In the genomic region with DNA sequence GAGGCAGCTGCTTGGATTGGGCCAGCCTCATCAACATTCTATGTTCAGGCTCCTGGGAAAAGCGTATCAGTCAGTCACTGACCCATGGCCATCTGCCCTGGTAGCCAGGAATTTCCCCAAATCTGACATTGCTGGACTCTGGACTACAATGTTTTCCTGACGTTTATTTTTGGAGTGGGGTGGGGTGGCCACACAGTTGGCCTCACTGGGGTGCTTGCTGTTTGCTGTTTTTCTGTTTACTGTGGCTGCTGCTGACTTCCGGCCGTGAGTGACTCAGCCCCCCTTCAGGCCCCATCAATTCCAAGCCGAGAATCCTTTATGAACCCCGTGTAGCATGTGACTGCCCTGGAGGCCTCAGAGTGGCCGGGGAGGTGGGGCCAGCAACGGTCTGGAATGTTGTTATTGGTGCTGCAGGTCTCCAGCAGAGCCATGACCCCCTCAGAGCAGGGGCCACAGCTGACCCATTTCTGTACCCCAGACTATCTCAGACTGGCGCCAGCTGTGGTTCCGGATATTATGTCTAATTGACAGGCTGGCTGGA, we compare ENCODE assay signal across 10 mouse cellular contexts. TPM values are rescaled to one million over a fixed set of nuclear protein-coding genes. Genes with fewer than 3 reads are reported as not detected.
A peak's percentile ranks its signal among the peaks of the same experiment; 100 is the strongest.
DNase-seq lines count a peak whose midpoint lies in the region; ATAC-seq and TF ChIP-seq lines count a peak whose summit lies in the region.
"Had no signal": no experiment of that assay in that cellular context is flagged by ENCODE, and none has a peak within 500 bp of the region (broad histone marks: within the 10 kb centered on the region; RNA-seq: fewer than 3 reads in every experiment).

No protein-coding gene starts in this region.

- no peak overlapping the region for H3K27ac ChIP-seq in forebrain, embryonic 11.5 days (ENCODE audit: low read depth, low read length)
- H3K27ac ChIP-seq in forebrain, postnatal 0 days (ENCODE audit: low read depth, low read length): no peak overlapping the region
- H3K27ac ChIP-seq in embryonic facial prominence, embryonic 10.5 days (replicated peaks): peak overlapping the region; percentile 68
- peak overlapping the region; percentile 5; the same call in 1 of the 2 replicates for H3K27ac ChIP-seq in intestine, embryonic 15.5 days
- H3K27ac ChIP-seq in liver, embryonic 14.5 days: no peak overlapping the region

- no peak for TF ChIP-seq CTCF in forebrain, postnatal 0 days (IDR thresholded peaks at IDR 0.05; ENCODE audit: low read depth)
- TF ChIP-seq CTCF in liver, embryonic 14.5 days (IDR thresholded peaks at IDR 0.05; ENCODE audit: low read depth): no peak

- no peaks in the 10 kb centered on the region for H3K36me3 ChIP-seq in forebrain, embryonic 11.5 days (ENCODE audit: control insufficient read depth, insufficient read depth, low read length)
- no peaks in the 10 kb centered on the region for H3K36me3 ChIP-seq in forebrain, postnatal 0 days (ENCODE audit: insufficient read depth)
- peaks cover 1% of the 10 kb centered on the region; the same call in 1 of the 2 replicates for H3K36me3 ChIP-seq in embryonic facial prominence, embryonic 10.5 days (replicated peaks)
- H3K36me3 ChIP-seq in intestine, embryonic 15.5 days: no peaks in the 10 kb centered on the region
- no peaks in the 10 kb centered on the region for H3K36me3 ChIP-seq in liver, embryonic 14.5 days (replicated peaks; ENCODE audit: control insufficient read depth, insufficient read depth, low read depth)

- H3K4me2 ChIP-seq in forebrain, embryonic 11.5 days (ENCODE audit: low read depth, low read length, severe bottlenecking): no peak overlapping the region
- no peak overlapping the region for H3K4me2 ChIP-seq in forebrain, postnatal 0 days (ENCODE audit: low read depth)
- no peak overlapping the region for H3K4me2 ChIP-seq in intestine, embryonic 15.5 days (replicated peaks)
- H3K4me2 ChIP-seq in liver, embryonic 14.5 days (ENCODE audit: low read depth): no peak overlapping the region

- H3K4me1 ChIP-seq in forebrain, embryonic 11.5 days (replicated peaks; ENCODE audit: control insufficient read depth, insufficient read depth, low read length): peaks cover 4% of the 10 kb centered on the region; the same call in 1 of the 2 replicates
- no peaks in the 10 kb centered on the region for H3K4me1 ChIP-seq in forebrain, postnatal 0 days (ENCODE audit: insufficient read depth)
- peaks cover 49% of the 10 kb centered on the region for H3K4me1 ChIP-seq in embryonic facial prominence, embryonic 10.5 days
- peaks cover 26% of the 10 kb centered on the region for H3K4me1 ChIP-seq in intestine, embryonic 15.5 days (replicated peaks)
- peaks cover 0 to 8% of the 10 kb centered on the region in 2 experiments; a peak in 2 of 4 replicates for H3K4me1 ChIP-seq in liver, embryonic 14.5 days (replicated peaks; ENCODE audit: control insufficient read depth in 2 of 2, insufficient read depth in 2 of 2, low read length in 1 of 2)

- no peak overlapping the region for H3K9ac ChIP-seq in forebrain, embryonic 11.5 days (ENCODE audit: low read length)
- H3K9ac ChIP-seq in forebrain, postnatal 0 days: no peak overlapping the region
- no peak overlapping the region for H3K9ac ChIP-seq in intestine, embryonic 15.5 days
- H3K9ac ChIP-seq in liver, embryonic 14.5 days (replicated peaks): no peak overlapping the region

- WGBS in forebrain, embryonic 11.5 days: 47% methylated on average over 10 of the region's 10 CpGs
- 47% methylated on average over 10 of the region's 10 CpGs for WGBS in forebrain, postnatal 0 days
- 28% methylated on average over 10 of the region's 10 CpGs for WGBS in embryonic facial prominence, embryonic 10.5 days
- WGBS in intestine, embryonic 15.5 days: 29% methylated on average over 10 of the region's 10 CpGs
- 34% methylated on average over 10 of the region's 10 CpGs for WGBS in liver, embryonic 14.5 days (ENCODE audit: insufficient replicate concordance)

- no peak overlapping the region for H3K4me3 ChIP-seq in forebrain, embryonic 11.5 days (ENCODE audit: low read depth, low read length)
- H3K4me3 ChIP-seq in forebrain, postnatal 0 days (ENCODE audit: low read depth, low read length): no peak overlapping the region
- peak overlapping the region; percentile 23; the same call in 1 of the 2 replicates for H3K4me3 ChIP-seq in embryonic facial prominence, embryonic 10.5 days
- no peak overlapping the region for H3K4me3 ChIP-seq in intestine, embryonic 15.5 days (replicated peaks)
- H3K4me3 ChIP-seq in liver, embryonic 14.5 days (ENCODE audit: insufficient read depth in 1 of 2, low read depth in 2 of 2, low read length in 2 of 2): no peak overlapping the region

- H3K9me3 ChIP-seq in forebrain, embryonic 11.5 days (ENCODE audit: control insufficient read depth, low read length): no peaks in the 10 kb centered on the region
- H3K9me3 ChIP-seq in forebrain, postnatal 0 days (ENCODE audit: low read length): no peaks in the 10 kb centered on the region
- H3K9me3 ChIP-seq in embryonic facial prominence, embryonic 10.5 days: no peaks in the 10 kb centered on the region
- no peaks in the 10 kb centered on the region for H3K9me3 ChIP-seq in intestine, embryonic 15.5 days
- no peaks in the 10 kb centered on the region for H3K9me3 ChIP-seq in liver, embryonic 14.5 days (ENCODE audit: control insufficient read depth, low read length)

- no peak for ATAC-seq in forebrain, embryonic 11.5 days (replicated peaks; ENCODE audit: low FRiP score)
- no peak for ATAC-seq in forebrain, postnatal 0 days
- peak; percentile 30 for ATAC-seq in intestine, embryonic 15.5 days
- peak; percentile 53 for ATAC-seq in liver, embryonic 14.5 days (ENCODE audit: insufficient read depth)

- DNase-seq in forebrain, embryonic 11.5 days (ENCODE audit: low spot score): peak; percentile 59
- DNase-seq in forebrain, postnatal 0 days: no peak
- peak; percentile 68 for DNase-seq in embryonic facial prominence, embryonic 10.5 days (ENCODE audit: low spot score)
- DNase-seq in liver, embryonic 14.5 days (ENCODE audit: low read depth in 3 of 3, low spot score in 3 of 3): peak in 1 of 3 experiments; percentile 12
- DNase-seq in urinary bladder, adult 2 months (ENCODE audit: low spot score): no peak
- DNase-seq in right cerebral cortex, postnatal 4 days: no peak
- no peak for DNase-seq in thymus, adult 18-20 months

- peaks cover 11% of the 10 kb centered on the region for H3K27me3 ChIP-seq in forebrain, embryonic 11.5 days (ENCODE audit: control insufficient read depth, insufficient read depth, low read length)
- peaks cover 9% of the 10 kb centered on the region; the same call in 1 of the 2 replicates for H3K27me3 ChIP-seq in forebrain, postnatal 0 days (ENCODE audit: insufficient read depth, low read length)
- peaks cover 17% of the 10 kb centered on the region; the same call in 1 of the 2 replicates for H3K27me3 ChIP-seq in embryonic facial prominence, embryonic 10.5 days (replicated peaks; ENCODE audit: low read depth, poor library complexity, severe bottlenecking)
- no peaks in the 10 kb centered on the region for H3K27me3 ChIP-seq in intestine, embryonic 15.5 days (replicated peaks)
- peaks cover 33% of the 10 kb centered on the region for H3K27me3 ChIP-seq in liver, embryonic 14.5 days (ENCODE audit: control insufficient read depth, insufficient read depth, low read length)

- no peak for TF ChIP-seq EP300 in liver, embryonic 14.5 days (IDR thresholded peaks at IDR 0.05; ENCODE audit: low read depth)

RNA-seq across cellular contexts. Expression of a gene that starts 2.5 kb away (rescaled TPM):
- polyA plus RNA-seq in forebrain, embryonic 11.5 days (2014; fragmentation: Nextera tagmentation; extraction: Ambion mirVana): 10.9 and 13.4 TPM in 2 replicates
- 3.6 and 5.2 TPM in 2 replicates for total RNA-seq in forebrain, postnatal 0 days (2014; rRNA removed)
- polyA plus RNA-seq in forebrain, postnatal 0 days (2015; fragmentation: Nextera tagmentation; extraction: Ambion mirVana): 4.3 and 4.7 TPM in 2 replicates
- 31.5 and 31.8 TPM in 2 replicates for polyA plus RNA-seq in embryonic facial prominence, embryonic 10.5 days (2016; fragmentation: Nextera tagmentation; extraction: Ambion mirVana)
- polyA plus RNA-seq in intestine, embryonic 15.5 days (2015; fragmentation: Nextera tagmentation; extraction: Ambion mirVana): 20.0 and 21.6 TPM in 2 replicates
- polyA plus RNA-seq in liver, embryonic 14.5 days (2012; rRNA removed): 3.8 and 5.3 TPM in 2 replicates
- 6.2 and 6.4 TPM in 2 replicates for polyA plus RNA-seq in liver, embryonic 14.5 days (2014; fragmentation: Nextera tagmentation; extraction: Ambion mirVana)
- polyA plus RNA-seq in urinary bladder, adult 2 months (2012; rRNA removed): 15.0 and 18.7 TPM in 2 replicates

RNA-seq across cellular contexts. Expression of a gene that starts 35.6 kb away (rescaled TPM):
- polyA plus RNA-seq in forebrain, embryonic 11.5 days (2014; fragmentation: Nextera tagmentation; extraction: Ambion mirVana): 1.1 and 1.7 TPM in 2 replicates
- total RNA-seq in forebrain, postnatal 0 days (2014; rRNA removed): 8.2 and 13.0 TPM in 2 replicates
- polyA plus RNA-seq in forebrain, postnatal 0 days (2015; fragmentation: Nextera tagmentation; extraction: Ambion mirVana): 2.9 and 3.3 TPM in 2 replicates
- polyA plus RNA-seq in embryonic facial prominence, embryonic 10.5 days (2016; fragmentation: Nextera tagmentation; extraction: Ambion mirVana): 2.6 and 2.8 TPM in 2 replicates
- 0.33 and 0.46 TPM in 2 replicates for polyA plus RNA-seq in intestine, embryonic 15.5 days (2015; fragmentation: Nextera tagmentation; extraction: Ambion mirVana)
- polyA plus RNA-seq in liver, embryonic 14.5 days (2012; rRNA removed): 0.06 and 0.15 TPM in 2 replicates
- 0.06 and 0.14 TPM in 2 replicates for polyA plus RNA-seq in liver, embryonic 14.5 days (2014; fragmentation: Nextera tagmentation; extraction: Ambion mirVana)
- 0.27 and 0.70 TPM in 2 replicates for polyA plus RNA-seq in urinary bladder, adult 2 months (2012; rRNA removed)
- total RNA-seq: hematopoietic stem cell, adult 5-6 weeks had no signal

RNA-seq across cellular contexts. Expression of a gene that starts 43.6 kb away (rescaled TPM):
- polyA plus RNA-seq in forebrain, embryonic 11.5 days (2014; fragmentation: Nextera tagmentation; extraction: Ambion mirVana): 57.9 and 60.8 TPM in 2 replicates
- 55.0 and 71.7 TPM in 2 replicates for total RNA-seq in forebrain, postnatal 0 days (2014; rRNA removed)
- 13.1 and 19.5 TPM in 2 replicates for polyA plus RNA-seq in forebrain, postnatal 0 days (2015; fragmentation: Nextera tagmentation; extraction: Ambion mirVana)
- polyA plus RNA-seq in embryonic facial prominence, embryonic 10.5 days (2016; fragmentation: Nextera tagmentation; extraction: Ambion mirVana): 68.6 and 69.6 TPM in 2 replicates
- polyA plus RNA-seq in intestine, embryonic 15.5 days (2015; fragmentation: Nextera tagmentation; extraction: Ambion mirVana): 37.5 and 38.9 TPM in 2 replicates
- polyA plus RNA-seq in liver, embryonic 14.5 days (2012; rRNA removed): 18.9 and 19.0 TPM in 2 replicates
- polyA plus RNA-seq in liver, embryonic 14.5 days (2014; fragmentation: Nextera tagmentation; extraction: Ambion mirVana): 12.4 and 13.4 TPM in 2 replicates
- polyA plus RNA-seq in urinary bladder, adult 2 months (2012; rRNA removed): 63.5 and 67.8 TPM in 2 replicates

RNA-seq across cellular contexts. Expression of a gene that starts 56.7 kb away (rescaled TPM):
- not detected in 2 replicates for polyA plus RNA-seq in forebrain, embryonic 11.5 days (2014; fragmentation: Nextera tagmentation; extraction: Ambion mirVana)
- not detected in 2 replicates for total RNA-seq in forebrain, postnatal 0 days (2014; rRNA removed)
- 0.13 TPM in 1 of 2 replicates, not detected in the other for polyA plus RNA-seq in forebrain, postnatal 0 days (2015; fragmentation: Nextera tagmentation; extraction: Ambion mirVana)
- polyA plus RNA-seq in embryonic facial prominence, embryonic 10.5 days (2016; fragmentation: Nextera tagmentation; extraction: Ambion mirVana): not detected in 2 replicates
- polyA plus RNA-seq in intestine, embryonic 15.5 days (2015; fragmentation: Nextera tagmentation; extraction: Ambion mirVana): 7.6 and 9.7 TPM in 2 replicates
- 0.03 TPM in 1 of 2 replicates, not detected in the other for polyA plus RNA-seq in liver, embryonic 14.5 days (2012; rRNA removed)
- 0.08 and 0.15 TPM in 2 replicates for polyA plus RNA-seq in liver, embryonic 14.5 days (2014; fragmentation: Nextera tagmentation; extraction: Ambion mirVana)
- polyA plus RNA-seq in urinary bladder, adult 2 months (2012; rRNA removed): 0.25 and 0.66 TPM in 2 replicates
- total RNA-seq: ES-E14; hematopoietic stem cell, adult 5-6 weeks had no signal

Comparison
In these comparisons a context has a peak if more than half of its experiments do, and no peak if none do; other contexts are left out.
1. DNase-seq: peak in forebrain, embryonic 11.5 days (single experiment) and embryonic facial prominence, embryonic 10.5 days (single experiment); none in forebrain, postnatal 0 days (single experiment), urinary bladder, adult 2 months (single experiment), right cerebral cortex, postnatal 4 days (single experiment) and thymus, adult 18-20 months (0 of 2).
2. ATAC-seq: peak in intestine, embryonic 15.5 days (single experiment) and liver, embryonic 14.5 days (single experiment); none in forebrain, embryonic 11.5 days (single experiment) and forebrain, postnatal 0 days (single experiment).
3. H3K27ac ChIP-seq: peak in embryonic facial prominence, embryonic 10.5 days (single experiment) and intestine, embryonic 15.5 days (single experiment); none in forebrain, embryonic 11.5 days (single experiment), forebrain, postnatal 0 days (single experiment) and liver, embryonic 14.5 days (single experiment).